Mouse (Mus musculus) adrenal gland, postnatal 25 days (tissue): Measurements from ENCODE around the gene Gm49355. TPM values are rescaled to one million over a fixed set of nuclear protein-coding genes. Genes with fewer than 3 reads are reported as not detected.
"Not testable (repeated sequence)": the region's sequence is repeated elsewhere in the genome, so short reads cannot be mapped to it uniquely, and the experiment has no call there.

Source experiments
- DNase-seq: peaks from one replicate; pipeline ENCODE4 v3.0.0; 2021; ENCODE audit warnings: mixed read lengths
- long read RNA-seq: library from polyadenylated mRNA; stranded (forward); transcript quantifications from one replicate; pipeline ENCODE4 v2.0.0, GENCODE M21; 2021
- total RNA-seq: library from RNA; stranded (reverse); gene quantifications from 2 replicates; pipeline ENCODE4 v1.2.3, GENCODE M21; 2021

The Gm49355 gene
- 0.29 TPM in 1 of 2 replicates, not detected in the other for total RNA-seq
- long read RNA-seq: 0 reads

DNA sequence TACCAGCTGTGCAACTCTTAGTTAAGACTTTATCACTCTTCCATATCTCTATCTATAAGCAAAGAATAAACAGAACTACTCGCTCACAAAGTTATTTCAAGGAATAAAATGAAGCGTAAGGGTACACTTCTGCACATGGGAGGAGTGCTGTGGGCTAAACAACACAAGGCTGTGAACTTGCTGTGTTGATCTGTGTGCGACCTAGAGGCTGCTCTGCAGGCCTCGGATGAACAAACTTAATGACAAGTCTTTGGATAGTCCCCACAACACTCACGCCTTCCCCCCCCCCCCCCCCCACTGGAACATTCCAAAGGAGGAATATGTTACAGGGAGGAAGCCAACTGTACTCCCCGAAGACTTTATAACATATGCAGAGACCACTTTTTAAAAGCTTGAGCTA, at the start of gene Gm49355:
TSS of gene Gm49355 (plus strand) at position 336 of the 400 bp plus-strand sequence.
- DNase-seq: no peak

DNA sequence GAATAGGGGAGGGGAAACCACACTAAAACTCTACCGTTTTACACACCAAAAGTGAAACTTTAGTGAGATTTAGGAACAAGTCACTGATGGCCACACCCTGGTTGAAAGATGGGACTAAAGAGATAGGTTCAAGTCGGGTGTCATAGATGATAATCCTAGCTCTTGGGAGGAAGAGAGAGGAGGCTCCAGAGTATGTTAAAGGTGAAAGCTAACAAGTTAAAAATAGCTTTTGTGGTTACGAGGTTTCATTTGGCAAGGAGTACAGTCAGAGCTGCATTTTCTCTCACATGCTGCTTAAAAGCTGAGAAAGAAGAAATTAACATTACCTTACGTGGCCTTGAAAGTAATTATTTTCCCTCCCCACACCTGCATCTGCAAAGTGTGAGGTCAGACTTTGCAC, 40.0 kb upstream of the Gm49355 start:
- no peak for DNase-seq

DNA sequence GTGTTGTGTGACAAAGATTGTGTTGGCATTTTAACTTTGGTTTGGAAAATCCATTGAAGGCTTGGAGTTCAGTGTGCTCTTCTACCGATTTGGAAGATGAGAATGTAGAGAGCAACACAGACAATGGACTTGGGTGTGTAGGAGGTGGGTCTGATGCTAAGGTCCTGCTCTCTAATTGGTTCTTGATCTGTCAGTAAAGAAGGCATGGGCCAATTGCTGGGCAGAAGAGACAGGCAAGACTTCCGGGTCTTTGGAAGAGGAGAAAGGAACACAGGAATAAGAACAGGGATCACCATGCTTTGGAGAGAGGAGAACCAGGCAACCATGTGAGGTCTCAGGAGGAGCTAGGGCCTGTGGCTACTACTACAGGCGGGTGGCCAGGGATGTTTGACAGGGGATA, 7.7 kb upstream of the Gm49355 start:
- no peak for DNase-seq

DNA sequence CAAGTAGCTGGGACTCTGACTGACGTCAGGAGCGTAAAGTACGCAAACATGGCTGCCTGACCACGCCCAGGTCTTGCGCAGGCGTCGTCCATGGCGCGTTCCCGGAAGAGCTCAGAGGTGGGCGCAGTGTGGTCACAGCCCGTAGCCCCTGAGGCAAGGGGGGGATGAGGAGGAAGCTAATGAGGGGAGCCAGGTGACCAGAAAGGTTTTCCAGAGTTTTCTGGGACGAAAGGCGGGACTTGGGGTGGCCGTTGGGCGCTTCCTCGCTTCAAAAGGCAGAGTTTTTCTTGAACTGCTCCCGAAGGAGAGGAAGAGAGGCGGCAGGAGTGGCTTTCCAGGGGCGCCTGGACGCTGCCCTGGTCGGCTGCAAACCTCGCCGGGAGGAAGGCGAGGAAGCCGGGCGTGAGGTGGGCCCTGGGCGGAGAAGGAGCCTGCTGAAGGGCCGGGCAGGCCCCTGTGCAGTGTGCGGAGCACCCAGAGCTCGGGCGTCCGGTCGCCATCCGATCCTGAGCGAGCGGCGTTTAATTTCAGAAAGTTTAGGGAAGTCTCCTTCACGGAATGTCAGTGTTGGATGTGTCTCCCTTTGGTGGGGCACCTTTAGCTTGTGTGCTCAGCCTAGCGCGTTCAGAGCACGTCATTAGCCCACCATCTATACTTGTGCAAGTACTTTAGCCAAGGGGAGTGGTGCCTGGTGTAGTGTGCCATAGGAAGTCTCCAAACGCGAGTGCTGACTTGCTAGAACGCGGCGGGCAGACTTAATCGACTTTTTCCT, 551 bp downstream of the Gm49355 start, which contains the start of gene 3830406C13Rik:
TSS of gene 3830406C13Rik (plus strand) at position 33 of the 772 bp plus-strand sequence.
- peak; percentile 83 for DNase-seq

DNA sequence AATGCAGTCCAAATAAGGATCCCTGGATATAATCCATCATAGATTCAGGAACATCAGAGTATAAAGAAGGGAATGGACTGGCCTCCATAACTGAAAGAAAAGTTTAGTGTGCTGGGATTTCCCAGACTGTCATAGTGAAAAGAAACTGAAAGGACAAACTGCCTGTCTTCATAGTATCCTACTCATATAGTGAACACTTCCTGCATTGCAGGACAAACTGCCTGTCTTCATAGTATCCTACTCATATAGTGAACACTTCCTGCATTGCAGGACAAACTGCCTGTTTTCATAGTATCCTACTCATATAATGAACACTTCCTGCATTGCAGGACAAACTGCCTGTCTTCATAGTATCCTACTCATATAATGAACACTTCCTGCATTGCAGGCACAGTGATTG, 6.0 kb downstream of the Gm49355 start:
- DNase-seq: not testable (repeated sequence)

DNA sequence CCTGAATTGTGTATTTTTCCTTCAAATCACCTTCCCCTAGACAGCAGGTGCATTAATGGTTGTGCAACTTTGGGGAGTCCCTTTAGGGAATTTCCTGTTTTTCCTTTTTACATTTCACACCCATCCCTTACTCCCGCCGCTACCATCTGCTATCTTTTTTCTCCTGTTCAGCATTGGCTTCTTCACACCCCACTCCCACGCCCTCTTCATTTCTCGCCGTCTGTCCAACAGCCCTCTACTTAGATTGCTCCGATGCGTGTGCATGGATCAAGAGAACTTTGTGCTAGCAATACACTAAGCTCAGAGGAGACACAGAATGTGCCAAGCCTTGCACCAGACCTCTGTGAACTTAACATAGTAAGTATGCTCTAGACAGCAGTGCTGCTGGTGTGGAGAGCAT, 12.6 kb downstream of the Gm49355 start:
- no peak for DNase-seq

DNA sequence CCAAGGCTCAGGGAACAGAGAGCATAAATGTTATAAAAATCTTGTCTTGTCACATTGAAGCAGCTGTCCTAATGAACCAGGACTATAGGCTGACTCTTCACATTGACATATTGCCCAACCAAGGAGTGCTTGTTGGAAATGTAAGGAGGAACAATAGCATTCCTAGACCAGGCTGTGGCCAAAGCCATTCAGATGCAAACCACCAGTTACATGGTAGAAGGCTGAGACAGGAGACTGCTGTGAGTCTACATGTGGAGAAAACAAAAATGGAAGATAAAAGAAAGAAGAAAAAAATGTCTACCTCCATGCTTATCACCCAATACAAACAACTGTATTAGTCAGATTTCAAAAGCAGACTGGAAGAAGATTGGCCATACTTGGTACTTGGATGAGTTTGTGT, 15.4 kb downstream of the Gm49355 start:
- no peak for DNase-seq

DNA sequence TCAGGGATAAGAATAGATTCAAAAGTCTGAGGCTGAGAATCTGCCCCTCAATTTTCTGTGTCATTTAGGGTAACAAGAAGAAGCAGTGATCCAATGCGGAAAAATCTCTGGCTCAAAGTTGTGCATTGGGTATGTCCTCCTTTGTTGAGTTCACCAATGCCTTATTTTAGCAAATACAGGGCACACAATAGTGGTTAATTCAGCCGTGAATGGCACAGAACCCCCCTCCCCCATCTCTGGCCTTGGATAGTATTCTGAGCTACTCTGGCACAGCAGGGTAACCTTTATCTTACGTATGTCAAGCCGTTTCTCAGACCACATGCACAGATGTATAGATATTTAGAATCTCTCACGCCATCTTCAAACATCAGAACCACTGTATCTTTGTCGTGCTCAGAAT, 15.9 kb downstream of the Gm49355 start:
- no peak for DNase-seq

DNA sequence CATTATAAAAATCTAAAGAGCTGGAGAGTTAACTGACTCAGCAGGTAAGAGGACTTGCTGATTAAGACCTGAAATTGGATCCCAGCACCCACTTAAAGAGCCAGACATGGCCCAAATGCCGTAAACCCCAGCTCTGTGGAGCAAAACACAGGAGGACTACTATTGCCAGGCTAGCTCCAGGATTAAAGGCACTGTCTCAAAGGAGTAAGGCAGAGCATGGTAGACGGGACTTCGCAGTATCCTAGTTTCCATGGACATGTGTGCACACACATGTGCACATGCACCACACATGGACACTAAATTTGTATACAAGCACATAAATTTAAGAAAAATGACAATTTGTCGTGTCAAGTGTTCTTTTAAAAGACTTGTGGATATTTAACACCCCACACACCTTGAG, 16.5 kb downstream of the Gm49355 start:
- no peak for DNase-seq

DNA sequence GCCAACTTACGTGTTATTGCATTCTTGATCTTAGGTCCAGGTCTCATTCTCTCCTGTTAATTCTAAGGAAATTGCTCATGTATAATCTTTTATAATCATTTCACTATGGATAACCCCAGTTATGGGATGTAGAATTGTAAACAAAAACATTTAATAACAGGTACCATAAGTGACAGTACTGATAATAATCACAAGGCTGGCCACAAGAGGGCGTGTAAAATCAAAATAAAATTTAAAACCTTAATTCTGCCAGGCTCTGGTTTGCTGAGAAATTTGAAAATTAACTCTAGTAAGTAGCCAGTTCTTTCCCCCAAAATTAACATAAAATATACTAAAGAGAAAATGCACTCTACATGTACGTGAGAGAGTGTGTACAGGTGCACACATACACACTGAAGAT, 16.9 kb downstream of the Gm49355 start:
- no peak for DNase-seq

DNA sequence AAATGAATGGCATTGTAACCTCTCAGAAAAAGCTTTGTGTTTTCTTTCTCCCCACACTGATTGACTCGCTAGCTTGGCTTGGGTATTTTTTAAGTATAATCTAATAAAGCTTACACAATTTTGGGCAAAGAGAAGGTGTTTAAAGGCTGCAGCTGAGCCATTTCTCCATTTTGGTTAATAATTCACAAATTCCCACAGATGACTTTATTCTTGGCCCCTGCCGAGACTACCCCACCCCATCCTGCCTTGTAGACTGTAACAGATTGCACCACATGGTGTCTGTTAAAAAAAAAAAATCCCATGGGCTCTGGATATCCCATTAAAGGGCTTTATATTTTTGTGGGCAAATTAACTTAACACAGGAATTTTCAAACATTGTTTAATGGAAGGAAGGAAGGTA, 19.3 kb downstream of the Gm49355 start:
- DNase-seq: no peak

DNA sequence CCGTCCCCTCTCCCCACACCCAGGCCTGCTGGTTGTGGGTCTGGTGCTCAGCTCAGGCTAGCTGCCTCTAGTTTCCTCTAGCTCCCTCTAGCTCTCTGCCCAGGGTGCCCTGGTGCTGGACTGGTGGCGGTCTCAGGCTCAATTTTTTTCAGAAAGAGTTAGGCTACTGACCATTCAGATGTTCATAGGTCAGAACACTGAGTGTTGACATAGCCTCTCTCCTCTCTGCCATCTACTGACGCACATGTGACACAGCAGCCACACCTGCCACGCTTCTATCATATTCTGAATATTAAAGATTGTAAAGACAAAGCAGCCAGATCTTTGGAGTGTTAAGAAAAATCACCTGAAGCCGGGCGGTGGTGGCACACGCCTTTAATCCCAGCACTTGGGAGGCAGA, 49.8 kb downstream of the Gm49355 start:
- DNase-seq: no peak

DNA sequence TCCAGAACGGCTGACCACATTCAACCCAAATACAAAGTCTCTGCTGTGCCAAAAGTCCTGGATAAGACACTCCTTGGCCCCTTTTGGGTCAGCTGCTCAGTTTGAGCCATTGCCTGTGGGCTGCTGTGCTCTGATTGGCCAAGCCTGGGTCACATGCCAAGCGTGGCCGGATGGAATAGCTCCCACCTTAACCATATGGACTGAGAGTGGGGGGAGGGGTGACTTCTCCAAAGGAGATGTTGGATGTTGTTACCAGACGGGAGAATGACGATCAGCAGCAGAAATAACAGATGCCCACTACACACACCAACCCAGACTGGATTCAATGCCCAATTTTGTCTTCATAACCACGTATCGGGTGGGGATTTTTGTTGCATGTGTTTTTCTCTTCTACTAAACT, 51.1 kb downstream of the Gm49355 start:
- DNase-seq: no peak

DNA sequence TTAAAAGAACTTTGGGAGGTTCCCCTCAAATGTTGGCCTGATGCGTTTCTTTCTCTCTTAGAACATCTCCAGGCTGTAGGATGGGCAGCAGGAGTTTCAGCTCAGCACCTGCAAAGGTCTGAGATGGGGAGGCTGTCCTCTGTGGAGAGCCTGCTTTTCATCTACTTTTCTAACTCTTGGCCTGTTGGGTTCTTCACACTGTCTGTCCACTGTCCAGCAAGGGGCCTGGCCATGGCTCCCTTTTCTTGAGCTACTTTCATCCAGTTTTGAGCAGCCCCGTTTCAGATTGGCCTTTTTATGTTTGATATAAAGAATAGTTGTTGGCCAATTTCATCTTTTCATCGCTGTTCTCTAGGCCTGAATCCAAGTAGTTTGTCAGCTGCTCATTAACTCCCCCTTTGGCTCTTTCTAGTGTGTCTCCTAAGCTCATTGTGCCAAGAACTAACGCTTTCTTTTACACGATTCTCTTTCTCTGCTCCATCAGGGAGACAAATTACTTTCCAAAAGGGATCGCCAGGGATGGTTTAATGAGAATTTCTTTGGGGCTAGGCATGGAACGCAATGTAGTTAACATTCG, 53.7 kb downstream of the Gm49355 start:
- DNase-seq: no peak

DNA sequence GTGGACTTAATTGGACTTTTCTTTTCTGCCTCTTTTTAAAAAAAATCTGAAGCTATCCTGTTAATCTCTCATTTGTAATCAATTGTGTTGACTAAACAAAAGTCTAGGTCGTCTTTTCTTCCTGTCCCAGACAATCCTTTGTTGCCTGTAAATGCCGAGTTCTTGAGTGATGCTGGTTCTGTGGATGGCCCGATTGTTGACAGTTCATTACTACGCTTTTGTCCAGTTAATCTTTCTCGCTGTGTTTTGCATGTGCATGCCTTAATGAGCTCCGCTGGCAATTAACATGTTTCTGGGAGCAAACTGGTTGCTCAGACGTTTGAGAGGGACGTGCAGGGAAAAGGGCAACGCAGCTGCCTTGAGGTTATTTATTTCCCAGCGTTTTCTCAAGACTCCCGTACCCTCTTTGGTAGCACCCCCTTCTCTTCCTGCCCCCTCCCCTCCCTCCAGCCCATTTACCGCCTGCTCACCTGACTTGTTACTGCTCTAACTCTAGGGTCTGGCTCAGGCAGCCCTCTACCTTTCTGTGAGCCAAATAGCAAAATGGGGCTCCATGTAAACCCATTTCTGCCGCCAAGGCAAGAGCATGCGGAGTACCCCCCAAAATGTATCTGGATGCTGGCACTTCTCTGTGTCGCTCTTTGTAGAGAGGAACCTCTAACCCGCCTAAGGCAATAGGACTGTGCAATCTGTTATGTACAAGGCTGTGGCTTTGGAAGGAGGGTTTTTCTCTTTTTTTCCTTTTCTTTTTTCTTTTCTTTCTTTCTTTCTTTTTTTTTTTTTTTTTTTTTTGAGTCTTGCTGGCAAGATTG, 54.4 kb downstream of the Gm49355 start:
- DNase-seq: no peak

DNA sequence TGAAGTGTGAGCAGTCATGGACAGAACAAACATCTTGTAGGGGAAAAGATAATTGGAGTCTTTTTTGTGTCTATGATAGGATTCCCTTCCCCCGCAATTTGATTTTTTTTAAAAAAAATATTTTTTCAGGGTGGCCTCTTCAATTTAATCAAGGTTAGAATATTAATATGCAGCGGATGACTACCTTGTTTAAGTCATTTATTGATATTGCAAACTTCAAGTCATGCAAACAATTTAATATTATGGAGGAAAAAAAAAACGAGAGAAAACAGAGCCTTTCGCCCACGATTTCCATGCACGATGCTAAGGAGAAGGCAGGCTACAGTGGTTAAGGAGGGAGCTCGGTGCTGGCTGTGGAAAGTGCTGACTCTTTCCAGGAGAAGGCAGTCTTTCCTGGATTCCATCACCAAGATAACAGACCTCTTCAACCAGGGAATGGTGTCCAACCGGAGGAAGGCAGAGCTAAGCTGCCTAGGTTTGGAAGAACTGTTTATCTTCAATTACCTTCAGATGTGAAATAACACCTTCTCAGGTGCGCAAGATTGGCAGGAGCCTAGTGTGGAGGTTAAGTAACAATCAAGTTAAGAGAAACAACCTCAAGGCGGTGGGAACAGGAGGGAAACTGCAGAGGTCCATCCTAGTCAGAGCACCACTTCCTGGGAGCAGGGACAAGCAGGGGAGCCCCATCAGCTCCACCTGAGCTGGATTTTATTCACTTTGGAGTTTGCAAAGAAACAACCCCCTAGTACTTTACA, 55.2 kb downstream of the Gm49355 start:
- no peak for DNase-seq

DNA sequence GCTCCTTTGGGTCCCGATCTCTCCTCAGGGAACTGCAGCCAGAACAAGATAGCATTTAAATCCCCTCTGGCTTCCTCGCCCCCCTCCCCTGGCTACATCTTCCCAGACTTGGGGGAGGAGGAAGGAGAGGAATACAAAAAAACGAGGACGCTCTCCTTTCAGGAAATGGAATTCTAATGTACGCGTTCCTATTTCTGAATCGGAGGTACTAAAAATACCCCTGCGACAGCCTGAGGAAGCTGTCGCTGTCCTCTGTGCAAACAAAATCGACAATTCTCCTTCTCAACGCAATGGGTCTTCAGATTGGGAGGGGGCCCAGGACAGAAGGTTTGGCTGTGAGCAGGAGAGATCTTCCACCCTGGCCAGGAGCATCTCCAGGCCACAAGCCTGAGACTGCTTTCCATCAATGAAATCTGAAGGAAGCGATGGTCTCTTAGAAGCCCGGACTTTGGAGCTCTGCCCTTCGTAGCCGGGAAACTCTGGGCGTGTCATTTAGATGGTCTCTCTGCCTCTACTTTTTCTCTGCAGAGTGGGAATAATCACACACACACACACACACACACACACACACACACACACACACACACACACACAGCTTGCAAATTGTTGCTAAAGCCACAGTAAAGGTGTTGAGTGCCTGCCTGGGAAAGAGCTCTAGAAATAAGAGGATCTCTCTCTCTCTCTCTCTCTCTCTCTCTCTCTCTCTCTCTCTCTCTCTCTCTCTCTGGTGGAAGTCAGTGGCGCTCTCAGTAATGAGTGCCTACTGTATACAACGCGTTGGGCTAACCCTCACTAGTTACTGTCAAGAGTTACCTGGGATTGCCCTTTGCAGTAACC, 56.7 kb downstream of the Gm49355 start:
- no peak for DNase-seq

DNA sequence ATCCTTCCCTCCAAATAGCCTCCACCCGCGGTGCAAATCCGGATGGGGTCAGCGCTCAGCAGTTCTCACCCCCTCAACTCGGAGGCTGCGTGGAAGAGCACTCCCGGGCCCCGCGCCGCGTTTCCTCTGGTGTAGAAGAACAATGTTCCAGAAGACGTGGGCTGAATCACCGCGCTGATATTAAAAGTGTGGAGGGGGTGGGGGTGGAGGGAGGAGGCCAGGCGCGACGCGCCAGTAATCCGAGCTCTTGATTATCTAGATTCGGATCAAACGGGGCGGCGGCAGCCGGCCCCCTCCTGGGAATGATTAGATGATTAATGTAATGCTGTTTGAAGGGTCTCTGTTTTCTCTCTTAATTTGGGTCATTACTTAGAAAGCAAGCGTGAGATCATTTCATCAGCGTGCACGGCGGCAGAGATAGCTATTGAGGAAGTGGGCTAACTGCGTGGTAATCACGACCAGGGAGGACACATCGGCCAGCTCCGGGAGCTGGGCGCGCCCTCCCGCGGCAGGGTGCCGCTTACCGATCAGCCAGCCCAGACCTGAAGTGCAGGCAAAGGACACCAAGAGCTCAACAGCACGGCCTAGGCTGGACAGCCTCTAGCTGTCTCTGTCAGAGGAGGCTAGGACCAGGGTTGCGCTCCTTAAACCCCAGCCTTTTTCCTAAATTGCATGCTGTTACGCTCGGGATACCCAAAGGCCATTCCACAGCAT, 57.5 kb downstream of the Gm49355 start:
- no peak for DNase-seq

DNA sequence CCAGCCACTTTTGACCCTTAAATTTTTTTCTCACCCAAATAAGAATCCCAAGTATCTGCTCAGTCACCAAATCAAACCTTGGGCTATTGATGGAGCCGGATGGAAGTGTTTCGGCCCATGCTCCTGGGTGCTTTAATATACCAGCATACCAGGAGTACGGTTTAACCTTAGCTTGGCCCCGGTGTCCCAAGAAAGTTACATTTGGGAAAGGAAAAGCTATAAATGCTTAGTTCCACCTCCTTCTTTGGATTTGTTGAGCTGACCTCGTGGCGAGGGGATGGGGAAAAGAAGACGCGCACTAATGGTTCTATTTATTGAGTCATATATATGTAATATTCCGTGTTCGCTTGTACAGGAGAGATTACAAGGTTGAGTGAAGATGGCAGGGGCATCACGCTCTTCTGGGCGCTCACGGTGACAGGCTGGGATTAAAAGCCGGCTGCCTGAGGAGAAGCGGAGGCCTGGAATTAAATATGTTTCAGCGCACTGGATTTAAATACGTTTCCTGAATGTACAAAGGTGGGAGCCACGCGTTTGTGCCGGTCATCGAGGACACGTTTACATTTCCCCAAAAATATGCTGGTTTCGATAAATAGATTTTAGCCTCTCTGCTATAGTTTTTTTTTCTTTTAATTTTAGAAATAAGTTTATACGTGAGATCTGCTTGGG, 58.1 kb downstream of the Gm49355 start:
- no peak for DNase-seq

DNA sequence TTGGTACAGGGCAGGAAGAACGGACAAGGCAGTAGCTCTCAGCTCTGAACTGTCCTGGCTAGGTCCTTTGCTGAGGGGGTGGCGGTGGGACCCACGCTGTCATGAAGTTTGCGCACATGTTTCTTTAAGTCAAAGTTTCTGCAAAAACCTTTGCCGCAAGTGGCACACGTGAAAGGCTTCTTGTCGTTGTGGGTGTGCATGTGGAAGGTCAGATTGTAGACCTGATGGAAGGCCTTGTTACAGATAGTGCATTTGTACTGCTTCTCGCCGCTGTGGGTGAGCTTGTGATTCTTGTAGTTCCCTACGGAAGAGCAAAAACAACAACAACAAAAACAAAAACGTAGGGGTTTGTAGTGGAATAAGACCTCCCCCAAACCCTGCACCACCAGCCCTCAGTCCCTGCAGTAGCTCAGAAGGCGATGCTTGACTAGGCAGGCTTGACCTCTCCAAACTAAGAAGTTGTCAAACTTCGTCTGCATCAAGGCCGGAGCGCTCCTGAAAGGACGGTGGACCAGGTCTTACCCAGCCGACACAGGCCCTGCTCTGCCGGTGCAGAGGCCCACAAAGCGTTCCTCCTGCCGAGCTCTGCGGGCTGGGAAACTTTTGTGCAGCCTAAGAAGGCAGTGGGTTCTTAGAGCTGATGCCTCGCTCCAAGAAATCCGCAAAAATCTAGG, 58.8 kb downstream of the Gm49355 start:
- DNase-seq: no peak
